Mouse (Mus musculus): Measurements from ENCODE around the gene Parvb. TPM values are rescaled to one million over a fixed set of nuclear protein-coding genes. Genes with fewer than 3 reads are reported as not detected.
A peak's percentile ranks its signal among the peaks of the same experiment; 100 is the strongest.

Gene Parvb
- total RNA-seq, 2 experiments from 2014 or later, result 130 to 134 TPM

DNA sequence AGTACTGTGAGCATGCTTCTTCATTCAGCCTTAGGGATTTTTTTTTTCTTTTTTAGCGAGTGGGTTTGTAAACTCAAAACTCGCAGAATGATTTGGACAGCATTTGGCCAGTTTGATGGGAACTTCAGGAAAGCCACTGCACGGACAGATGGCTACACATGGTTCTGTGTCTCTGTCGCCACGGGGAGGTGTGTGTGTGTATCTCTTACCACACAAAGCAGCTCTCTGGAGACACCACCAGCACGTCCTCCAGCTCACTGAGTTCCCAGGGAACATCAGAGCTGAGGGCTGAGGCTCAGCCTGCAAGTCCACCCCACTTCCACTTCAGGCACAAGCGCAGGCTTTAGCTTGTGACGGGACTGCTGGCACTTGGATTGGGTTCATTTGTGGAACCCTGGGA is 22.5 kb downstream of the Parvb start:
- no peak for DNase-seq (ENCODE audit: low spot score in 2 of 2)

DNA sequence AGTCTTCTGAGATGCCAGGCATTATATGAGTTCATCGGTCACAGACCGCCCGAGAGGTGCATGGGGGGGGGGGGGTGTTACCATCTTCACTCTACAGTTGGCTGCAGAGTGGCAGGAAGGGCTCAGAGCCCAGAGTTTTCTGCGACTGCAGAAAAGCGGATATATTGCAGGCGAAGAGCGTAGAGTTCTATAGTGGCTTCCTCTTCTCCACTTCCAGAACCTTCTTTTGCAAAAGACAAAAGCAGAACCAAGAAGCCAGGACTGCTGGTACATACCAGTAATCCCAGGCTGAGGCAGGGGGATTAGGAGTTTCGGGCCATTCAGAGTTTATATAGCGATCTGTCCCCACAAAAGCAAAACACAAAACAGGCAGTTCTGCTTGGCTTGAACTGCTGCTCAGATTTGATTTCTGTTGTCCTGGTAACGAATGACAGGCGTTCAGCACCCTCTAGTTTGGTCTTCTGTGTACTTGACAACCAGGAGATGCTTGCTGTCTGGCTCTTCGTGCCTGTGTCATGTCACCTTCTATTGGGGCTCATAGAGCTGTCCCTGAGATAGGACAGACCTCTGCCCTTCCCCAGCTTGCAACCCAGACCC is 24.5 kb downstream of the Parvb start:
- no peak for DNase-seq (ENCODE audit: low spot score in 2 of 2)

DNA sequence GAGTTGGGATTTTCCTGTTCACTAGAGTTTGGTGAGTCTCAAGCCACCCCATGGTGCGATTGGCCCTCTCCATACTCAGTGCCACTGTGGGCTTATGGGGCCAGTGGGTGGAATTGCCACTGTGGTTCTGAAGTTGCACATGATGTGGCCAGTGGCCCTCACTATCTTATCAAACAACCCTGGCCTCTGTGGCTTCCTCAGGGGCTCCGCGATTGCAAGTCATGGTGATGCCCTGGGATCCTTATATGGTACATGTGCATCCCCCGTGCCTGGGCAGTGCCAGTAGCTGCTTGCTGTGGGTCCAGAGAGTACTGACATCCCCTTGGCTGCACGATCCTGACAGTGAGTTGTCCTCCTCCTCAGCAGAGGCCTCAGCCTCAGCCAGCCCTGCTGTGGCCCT is 25.0 kb downstream of the Parvb start:
- DNase-seq (ENCODE audit: low spot score in 2 of 2), result no peak

DNA sequence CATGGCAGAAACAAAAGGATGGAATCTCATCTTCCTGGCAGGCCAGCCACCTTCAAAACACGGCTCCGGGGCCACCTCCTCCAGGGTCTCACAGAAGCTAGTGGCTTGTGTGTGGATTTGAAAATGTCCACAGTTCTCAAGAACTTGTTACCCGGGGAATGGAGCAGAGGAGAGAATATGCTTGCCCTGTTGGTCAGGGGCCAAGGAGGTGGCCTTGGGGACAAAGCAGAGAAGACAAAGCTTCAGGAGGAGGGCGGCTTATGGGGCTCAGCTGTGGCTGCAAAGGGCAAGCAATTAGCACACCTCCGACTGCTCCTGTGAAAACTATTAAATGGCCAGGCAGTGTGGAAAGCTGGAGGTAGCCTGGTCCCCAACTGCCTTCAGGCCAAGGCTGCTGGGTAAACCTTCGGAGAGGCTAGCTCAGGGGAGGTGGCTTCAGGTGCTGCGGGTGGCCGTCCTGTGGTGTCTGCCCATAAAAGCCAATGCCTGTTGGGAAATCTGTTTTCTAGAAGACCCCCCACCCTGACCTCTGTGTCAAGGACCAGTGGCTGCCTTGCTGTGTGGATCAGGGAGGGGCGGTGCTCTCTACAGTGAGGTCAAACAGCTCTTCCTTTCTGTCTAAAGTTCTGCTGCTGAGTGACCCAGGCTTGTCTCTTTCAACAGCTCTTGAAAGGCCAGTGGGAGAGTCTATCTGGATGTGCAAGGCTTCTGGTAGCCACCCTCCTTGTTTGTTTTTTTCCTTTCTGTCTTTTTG is 26.9 kb downstream of the Parvb start:
- DNase-seq (ENCODE audit: low spot score in 2 of 2), result no peak

DNA sequence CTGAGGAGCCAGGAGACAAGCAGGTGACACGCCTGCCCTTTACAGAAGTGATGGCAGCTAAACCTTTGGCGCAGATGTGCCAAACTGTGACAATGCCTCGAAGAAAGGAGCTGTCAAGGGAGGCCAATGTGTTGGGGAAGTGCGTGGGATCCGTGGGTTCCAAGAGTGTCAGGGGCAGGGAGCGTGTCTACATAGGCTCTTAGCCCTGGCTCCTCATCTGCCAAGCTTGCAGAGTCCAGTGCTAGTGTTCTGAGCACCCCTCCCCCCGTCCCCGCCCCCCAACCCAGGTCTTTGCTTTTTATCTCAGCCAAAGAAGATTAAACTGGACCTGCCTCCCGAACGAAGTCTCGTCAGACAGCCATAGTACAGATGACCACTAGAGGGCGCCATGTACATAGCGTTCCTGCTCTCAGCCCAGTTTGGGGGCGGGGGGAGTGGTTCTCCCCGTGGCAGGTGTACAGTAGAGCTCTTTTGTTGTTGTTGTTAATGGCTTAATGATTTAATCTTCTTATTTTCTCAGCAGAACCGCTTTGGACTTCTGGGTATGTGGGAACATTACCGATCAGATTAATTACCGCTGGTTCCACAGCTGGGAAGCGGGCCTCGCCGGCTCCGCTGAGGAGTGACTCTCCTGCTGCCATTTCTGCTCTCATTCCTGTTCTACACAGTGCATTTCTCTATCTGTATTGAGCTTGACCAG is 28.4 kb downstream of the Parvb start:
- peak; percentile 63 to 79 for DNase-seq (ENCODE audit: low spot score in 2 of 2)

DNA sequence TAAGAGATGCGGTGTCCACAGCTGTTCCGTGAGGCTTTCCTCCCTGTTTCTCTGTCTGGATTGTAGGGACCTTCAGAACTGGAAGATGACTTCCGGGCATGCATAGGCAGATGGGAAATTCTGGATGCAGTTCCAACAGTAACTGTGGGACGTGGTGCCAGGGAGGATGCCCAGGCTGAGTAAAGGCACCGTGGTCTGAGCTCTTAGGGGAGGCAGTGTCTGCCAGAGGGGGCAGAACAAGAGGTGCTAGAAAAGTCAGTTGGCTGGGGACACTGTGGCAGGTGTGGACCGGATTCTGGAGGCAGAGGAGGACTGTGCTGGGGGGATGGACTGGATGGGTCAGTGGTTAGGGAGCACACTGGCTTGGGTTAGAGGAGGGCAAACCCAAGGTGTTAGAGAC is 30.8 kb downstream of the Parvb start:
- no peak for DNase-seq (ENCODE audit: low spot score in 2 of 2)

DNA sequence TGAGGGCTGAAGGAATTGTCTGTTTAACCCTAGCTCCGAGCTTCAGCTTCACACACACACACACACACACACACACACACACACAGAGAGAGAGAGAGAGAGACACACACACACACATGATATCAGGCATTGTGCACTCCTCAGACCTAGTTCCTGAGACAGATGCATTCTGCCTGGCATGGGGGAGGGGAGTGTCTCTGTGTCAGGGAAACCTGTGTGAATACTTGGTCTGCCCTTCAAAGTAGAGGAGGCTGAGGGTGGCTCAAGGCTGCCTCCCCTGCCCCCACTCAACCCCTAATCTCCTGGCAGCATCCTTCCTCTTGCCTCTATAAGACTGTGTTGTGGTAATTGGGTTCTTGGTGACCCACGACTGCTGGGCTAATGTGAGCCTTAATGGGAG is 31.7 kb downstream of the Parvb start:
- no peak for DNase-seq (ENCODE audit: low spot score in 2 of 2)

DNA sequence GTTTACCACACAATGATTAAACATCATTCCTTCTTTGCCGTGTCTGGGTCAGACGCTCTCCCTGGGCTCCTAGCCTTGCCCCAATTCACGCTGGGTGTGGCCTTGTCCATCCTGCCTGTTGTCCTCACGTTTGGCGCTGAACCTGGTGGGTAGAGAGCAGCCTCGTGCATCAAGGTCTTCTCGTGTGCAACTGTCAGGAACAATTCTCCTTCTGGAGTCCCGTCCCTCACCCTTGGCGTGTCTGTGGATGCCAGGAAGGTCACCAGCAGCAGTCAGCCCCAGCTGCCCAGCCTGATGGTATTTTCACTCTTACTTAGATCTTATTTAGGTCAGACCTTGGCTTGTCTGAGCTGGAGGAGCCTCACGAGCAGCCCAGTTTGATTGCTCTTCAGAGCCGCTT is 33.3 kb downstream of the Parvb start:
- DNase-seq (ENCODE audit: low spot score in 2 of 2), result no peak

DNA sequence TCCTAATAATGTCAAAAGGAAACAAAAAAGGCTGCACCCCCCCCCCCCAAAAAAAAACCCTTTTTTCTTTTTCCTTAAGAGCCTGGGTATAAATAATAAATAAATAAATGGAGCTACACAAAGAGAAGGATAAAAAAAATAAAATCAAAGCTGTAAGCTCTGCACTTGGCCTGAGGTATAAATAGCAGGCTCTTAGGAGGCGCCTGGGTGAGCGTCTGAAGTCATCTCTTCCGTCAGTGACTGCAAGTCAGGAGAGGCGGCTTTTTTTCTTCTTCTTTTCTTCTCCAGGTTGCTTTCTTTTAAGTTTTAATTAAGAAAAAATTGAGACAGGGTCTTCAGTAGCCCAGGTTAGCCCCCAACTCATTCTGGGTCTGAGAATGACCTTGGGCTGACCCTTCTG is 34.4 kb downstream of the Parvb start:
- no peak for DNase-seq (ENCODE audit: low spot score in 2 of 2)

DNA sequence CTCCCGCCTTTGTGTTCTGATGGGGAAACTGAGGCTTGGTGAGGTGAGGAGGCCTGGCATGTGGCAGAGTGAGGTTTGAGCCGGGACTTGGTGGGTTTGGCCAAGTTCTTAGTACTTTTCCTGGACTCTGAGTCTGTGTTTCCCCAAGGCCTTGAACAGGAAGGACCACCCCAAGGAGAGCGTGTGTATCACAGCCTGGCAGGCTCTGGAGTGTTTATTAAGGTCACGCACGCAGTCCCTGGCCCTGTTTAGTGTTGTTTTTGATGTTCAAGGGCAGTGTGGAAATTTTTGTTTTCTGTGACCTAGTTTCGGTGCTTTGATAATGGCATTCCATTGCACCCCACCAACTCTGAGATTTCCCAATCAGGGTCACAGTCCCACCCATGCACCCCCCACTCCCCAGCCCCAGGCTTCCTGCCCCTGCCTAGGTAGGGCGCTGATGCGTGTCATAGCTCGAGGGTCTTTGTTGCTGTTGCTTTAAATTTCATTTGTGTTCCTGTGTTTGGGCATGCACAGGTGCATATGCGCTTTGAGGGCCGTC is 35.9 kb downstream of the Parvb start:
- DNase-seq (ENCODE audit: low spot score in 2 of 2), result no peak

DNA sequence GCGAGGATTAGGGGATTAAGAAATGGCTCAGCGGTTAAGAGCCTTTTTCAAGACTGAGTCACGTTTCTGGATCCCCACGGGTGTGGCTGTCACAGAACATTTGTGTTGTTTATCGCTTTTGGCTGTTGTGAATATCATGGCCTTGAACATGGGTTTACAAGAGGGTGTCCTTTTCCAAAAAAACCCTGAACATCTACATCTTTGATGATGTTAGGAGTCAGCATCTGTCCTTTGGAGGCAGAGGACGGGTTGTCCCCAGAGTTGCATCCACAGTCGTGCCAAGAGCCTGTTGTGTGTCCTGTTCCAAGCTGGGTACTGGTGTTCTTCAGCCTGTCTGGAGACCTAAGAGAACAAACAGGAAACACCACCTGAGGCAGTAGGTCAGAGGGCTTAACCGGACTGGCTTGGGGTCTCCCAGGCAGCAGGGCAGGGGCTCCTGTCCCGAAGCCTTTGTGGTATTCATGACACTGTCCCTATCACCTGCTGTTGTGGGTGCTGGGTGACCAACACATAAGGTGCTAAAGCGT is 37.3 kb downstream of the Parvb start:
- no peak for DNase-seq (ENCODE audit: low spot score in 2 of 2)

DNA sequence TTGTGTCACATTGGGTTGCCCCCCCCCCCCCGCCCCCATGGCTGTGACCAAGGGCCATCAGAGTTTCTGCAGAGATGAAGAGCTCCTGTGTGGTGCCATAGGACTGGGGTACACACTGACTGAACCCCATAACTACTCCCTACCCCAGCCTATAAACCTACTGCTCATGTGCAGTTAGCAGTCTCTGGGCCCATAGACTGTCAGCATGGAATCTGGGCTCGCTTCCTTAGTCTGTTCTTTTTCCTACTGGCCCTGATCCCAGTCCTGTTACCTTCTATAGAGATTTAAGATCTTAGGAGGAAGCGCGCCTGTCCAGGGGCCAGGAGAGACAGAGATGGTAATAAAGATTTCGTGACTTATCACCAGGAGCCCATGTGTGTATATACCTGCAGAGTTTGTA is 38.2 kb downstream of the Parvb start:
- no peak for DNase-seq (ENCODE audit: low spot score in 2 of 2)

DNA sequence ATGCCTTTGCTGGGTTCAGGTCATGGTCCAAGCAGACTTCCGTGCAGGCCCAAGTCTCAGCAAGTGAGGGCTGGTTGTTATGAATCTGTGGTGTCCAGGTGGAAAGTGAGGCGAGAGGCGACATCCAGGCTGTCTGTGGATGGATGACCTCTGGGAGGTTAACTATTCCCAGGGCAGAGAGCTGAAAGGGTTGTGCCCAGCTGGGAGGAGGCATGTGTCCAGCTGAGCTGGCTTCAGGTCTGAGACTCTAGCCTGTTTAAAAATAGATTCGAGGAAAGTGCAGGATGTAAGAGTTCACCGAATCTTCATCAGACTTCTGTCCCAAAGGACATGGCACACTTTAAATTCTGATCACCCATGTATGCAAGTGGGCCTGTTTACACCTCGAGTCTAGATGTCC is 38.6 kb downstream of the Parvb start:
- no peak for DNase-seq (ENCODE audit: low spot score in 2 of 2)

DNA sequence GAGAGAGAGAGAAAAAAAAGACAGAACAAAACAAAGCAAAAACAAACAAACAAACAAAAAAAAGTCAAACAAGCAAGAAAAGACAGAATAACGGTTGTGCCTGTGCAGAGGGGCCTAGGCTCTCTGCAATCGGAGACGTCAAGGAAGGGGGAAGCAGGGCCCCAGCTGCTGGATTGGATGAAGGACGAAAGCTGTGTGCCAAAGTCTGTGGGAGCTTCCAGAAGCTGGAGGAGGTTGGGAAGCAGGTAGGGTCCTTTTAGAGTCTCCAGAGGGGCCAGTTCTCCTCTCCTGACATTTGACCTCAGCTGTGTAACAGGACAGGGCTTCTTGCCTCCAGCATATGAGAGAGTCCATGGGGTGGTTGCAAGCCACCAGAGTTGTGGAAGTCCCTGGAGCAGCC is 44.2 kb downstream of the Parvb start:
- DNase-seq (ENCODE audit: low spot score in 2 of 2), result no peak

DNA sequence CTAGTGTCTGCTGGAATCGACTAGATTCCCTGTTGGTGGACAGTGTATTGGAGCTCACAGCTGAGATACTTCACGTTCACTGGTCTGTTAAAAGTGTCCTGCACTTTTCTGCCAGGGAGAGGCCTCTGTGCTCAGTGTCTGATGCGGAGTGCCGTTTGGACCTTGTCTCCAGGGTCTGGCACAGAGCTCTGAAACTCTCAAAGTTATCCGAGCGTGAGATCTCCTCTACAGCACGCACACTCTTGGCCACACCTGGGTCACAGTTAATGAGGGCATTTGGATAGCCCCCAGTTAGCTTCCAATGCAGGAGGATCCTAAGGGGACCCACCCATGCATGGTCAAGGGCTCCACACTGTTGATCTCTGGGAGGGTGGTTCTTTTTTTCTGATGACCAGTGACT is 46.2 kb downstream of the Parvb start:
- no peak for DNase-seq (ENCODE audit: low spot score in 2 of 2)

DNA sequence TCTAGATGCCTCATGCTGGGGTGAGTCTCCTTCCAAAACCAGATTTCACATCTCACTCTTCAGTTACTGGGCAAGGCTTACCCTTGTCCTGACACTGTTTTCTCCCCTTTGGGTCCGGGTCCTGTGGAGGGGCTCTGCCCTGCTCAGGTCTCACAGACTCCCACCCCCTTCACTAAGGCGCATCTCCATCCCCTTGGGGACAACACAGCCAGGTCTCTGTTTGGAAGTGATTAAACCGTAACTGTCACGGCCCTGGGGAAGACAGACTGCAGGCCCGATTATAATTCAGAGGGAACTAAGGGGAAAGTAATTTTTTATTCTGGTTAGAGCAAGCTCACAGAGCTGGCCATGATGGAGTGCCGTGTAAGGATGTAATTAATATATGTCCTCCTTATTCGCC is 46.8 kb downstream of the Parvb start:
- DNase-seq (ENCODE audit: low spot score in 2 of 2), result no peak

DNA sequence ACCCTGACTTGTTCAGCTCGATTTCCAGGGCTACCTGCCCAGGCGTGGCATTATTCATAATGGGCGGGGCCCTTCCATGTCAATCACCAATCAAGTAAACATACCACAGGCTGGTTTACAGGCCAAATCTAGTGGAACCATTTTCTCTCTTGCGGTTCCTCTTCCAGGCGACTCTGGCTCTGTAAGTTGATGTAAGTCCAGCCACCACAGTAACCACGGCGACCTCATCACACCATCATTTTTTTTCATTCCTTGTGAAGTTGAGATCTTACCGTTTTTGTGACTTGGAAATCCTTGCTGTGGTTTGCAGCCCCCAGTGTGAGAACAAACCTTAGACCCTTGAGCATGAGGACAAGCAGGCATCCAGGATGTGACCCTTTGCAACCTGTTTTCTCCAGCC is 48.5 kb downstream of the Parvb start:
- no peak for DNase-seq (ENCODE audit: low spot score in 2 of 2)

DNA sequence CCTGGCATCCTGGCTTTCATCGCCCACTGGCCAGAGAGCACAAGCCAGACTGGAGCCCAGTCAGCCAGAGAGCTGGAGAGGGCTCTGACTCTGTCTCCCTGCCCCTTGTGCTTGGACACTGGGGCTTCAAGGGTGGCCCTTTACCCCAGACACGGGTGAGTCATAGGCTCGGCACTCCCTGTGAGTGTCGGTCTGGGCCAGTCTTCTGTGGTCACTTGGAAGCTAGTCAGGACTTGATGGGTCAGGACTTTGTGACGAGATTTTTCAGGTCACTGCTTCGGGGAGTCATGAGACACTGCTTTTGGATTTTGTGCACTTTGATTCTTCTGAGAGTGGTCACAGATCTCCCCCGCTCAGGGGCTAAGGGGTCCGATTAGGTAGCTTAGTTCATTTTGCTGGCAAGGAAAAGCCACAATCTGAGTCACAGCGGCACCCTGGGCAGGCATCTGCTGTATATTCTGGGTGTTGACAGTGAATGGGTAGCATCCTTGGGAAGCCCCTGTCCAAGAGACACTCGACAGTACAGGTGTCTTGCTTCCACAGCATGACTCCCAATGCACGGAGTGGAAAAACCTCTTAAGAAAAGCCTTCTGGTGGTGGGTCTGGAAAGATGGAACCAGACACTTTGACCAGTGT is 49.0 kb downstream of the Parvb start:
- no peak for DNase-seq (ENCODE audit: low spot score in 2 of 2)

DNA sequence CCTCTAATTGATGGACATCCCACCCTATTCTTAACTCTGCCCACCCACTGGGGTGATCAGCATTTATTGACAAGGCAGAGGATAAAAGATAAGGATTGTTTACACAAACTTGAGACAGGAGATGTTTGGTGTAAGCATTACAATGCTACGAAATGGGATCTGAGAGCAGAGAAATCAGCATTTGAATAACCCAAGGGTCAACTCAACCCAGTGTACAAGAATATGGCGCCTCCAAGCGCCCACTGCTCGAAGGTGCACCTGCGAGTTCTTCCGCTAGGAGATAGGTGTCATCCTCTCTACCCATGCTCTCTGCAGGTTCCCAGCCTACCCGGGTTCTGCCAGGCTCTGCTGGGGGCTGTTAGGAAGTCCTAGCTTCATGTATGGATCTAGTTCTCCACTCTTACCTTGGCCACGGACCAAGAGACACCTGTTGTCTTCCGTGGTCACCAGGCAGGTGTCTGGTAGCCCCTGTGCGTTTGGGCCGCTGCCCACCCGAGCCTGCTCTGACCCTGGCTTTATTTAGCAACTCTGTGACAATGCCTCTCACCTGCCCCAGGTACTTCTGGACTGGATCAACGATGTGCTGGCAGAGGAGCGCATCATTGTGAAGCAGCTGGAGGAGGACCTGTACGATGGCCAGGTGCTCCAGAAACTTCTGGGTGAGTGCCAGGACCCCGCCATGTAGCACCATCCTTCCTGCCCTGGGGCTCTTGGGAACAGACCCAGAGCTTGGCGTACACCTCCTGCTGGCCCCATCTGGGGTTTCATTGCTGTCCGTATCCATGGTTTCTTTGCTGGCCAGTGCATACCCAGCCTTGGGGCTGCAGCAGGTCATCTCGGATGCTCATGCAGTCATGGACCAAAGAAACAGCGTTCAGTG is 50.6 kb downstream of the Parvb start:
- no peak for DNase-seq (ENCODE audit: low spot score in 2 of 2)

DNA sequence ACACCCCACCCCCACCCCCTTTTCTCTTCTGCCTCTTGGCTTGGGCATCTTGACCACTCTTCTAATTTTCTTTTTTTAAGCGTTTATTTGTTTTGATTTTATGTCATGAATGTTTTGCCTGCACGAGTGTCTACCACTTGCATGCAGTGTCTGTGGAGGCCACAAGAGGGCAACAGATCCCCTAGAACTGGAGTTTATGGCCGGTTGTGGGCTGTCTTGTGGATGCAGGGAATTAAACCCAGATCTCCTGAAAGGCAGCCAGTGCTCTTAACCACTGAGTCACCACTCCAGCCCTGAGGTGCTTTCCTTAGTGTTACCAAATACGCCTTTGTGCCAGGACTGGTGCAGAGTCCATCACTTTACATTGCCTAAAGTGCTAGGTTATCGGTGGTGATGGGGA is 52.2 kb downstream of the Parvb start:
- no peak for DNase-seq (ENCODE audit: low spot score in 2 of 2)

DNA sequence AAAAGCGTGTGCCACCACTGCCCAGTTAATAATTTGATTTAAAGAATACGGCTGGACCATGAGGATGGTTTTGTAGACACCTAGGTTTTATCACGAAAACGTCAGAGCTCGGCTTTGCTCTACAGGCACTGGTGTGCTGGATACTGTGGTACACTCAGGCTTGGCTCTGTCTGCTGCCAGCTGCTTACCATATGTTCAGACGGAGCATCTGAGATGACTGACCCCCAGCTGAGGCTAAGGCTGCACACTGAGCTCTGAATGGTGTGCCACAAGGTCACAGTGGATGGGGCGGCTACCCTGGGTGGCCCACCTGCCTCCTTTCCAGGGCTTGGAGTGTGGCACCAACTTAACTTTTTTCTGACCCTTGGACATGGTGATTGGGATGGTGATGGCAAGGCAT is 53.6 kb downstream of the Parvb start:
- no peak for DNase-seq (ENCODE audit: low spot score in 2 of 2)

All from gastrocnemius, postnatal 4 days (tissue).